Mouse (Mus musculus) ES-E14 (cell line): ENCODE data around the gene Casc3. TPM values are rescaled to one million over a fixed set of nuclear protein-coding genes. Genes with fewer than 3 reads are reported as not detected.

ENCODE experiments used
- DNase-seq: peaks from one replicate; pipeline ENCODE4 v3.0.0-alpha.2; 2013; ENCODE audit warnings: low read depth, low spot score
- H3K27ac ChIP-seq: 2 replicates; pipeline ENCODE4 v1.5.1; 2012; ENCODE audit warnings: low read depth, mild to moderate bottlenecking, low read length, moderate library complexity, mixed read lengths; ENCODE audit not compliant: poor library complexity, insufficient read depth, severe bottlenecking
- H3K36me3 ChIP-seq: 2 replicates; pipeline ENCODE4 v1.6.1; 2012; ENCODE audit warnings: mild to moderate bottlenecking, low read length, moderate library complexity, mixed read lengths; ENCODE audit not compliant: control insufficient read depth, poor library complexity, insufficient read depth, severe bottlenecking
- H3K4me1 ChIP-seq, 2 experiments: fragments of 150-350 bp in 1 of 2; sonication (generic) in 1 of 2; 2 replicates each; pipeline ENCODE4 v1.6.1; 2012; ENCODE audit warnings: low read length in 2 of 2, mild to moderate bottlenecking in 1 of 2, mixed read lengths in 1 of 2; ENCODE audit not compliant: control insufficient read depth in 2 of 2, insufficient read depth in 2 of 2, poor library complexity in 1 of 2
- H3K4me3 ChIP-seq, 2 experiments: fragments of 150-350 bp in 1 of 2; sonication (generic) in 1 of 2; 2 replicates each; pipeline ENCODE4 v1.5.1; 2012; ENCODE audit warnings: low read length in 2 of 2, low read depth in 1 of 2, mild to moderate bottlenecking in 1 of 2, mixed read lengths in 1 of 2; ENCODE audit not compliant: insufficient read depth in 1 of 2, poor library complexity in 1 of 2, severe bottlenecking in 1 of 2
- H3K9ac ChIP-seq: 2 replicates; pipeline ENCODE4 v1.6.1; 2012; ENCODE audit warnings: low read depth, mild to moderate bottlenecking, low read length, mixed read lengths; ENCODE audit not compliant: poor library complexity, insufficient read depth, severe bottlenecking
- H3K9me3 ChIP-seq: fragments of 150-350 bp; sonication (generic); 2 replicates; pipeline ENCODE4 v1.6.1; 2012; ENCODE audit warnings: low read depth, mild to moderate bottlenecking, low read length; ENCODE audit not compliant: control insufficient read depth, insufficient read depth
- CHD2 ChIP-seq: IDR thresholded peaks from 2 replicates; pipeline ENCODE4 v1.6.1; 2014; ENCODE audit warnings: mild to moderate bottlenecking, low read depth, low read length, inconsistent platforms
- HCFC1 ChIP-seq: IDR thresholded peaks from 2 replicates; pipeline ENCODE4 v1.6.1; 2012; ENCODE audit warnings: low read length, inconsistent platforms, borderline replicate concordance; ENCODE audit not compliant: insufficient read depth
- MAFK ChIP-seq: IDR thresholded peaks from 2 replicates; pipeline ENCODE4 v1.6.1; 2014; ENCODE audit warnings: mild to moderate bottlenecking, low read depth, low read length, inconsistent platforms; ENCODE audit not compliant: insufficient read depth
- ZC3H11A ChIP-seq: IDR thresholded peaks from 2 replicates; pipeline ENCODE4 v1.6.1; 2012; ENCODE audit warnings: low read depth, mild to moderate bottlenecking, inconsistent platforms, low read length, borderline replicate concordance
- ZNF384 ChIP-seq: IDR thresholded peaks from 2 replicates; pipeline ENCODE4 v1.6.1; 2012; ENCODE audit warnings: low read depth, low read length, inconsistent platforms
- in situ Hi-C, 2 experiments: fragments of 600-800 bp; cut with MboI; formaldehyde crosslinking; loops; one replicate each; pipeline ENCODE4 v1.15.1; 2025; ENCODE audit warnings: low sequenced_read_pairs in 2 of 2, inconsistent platforms in 1 of 2; ENCODE audit not compliant: unreplicated experiment in 2 of 2
- total RNA-seq: library from RNA; depleted of rRNA; stranded (reverse); fragments of 300-350 nt; gene quantifications from 2 replicates; pipeline ENCODE4 v1.2.3, GENCODE M21; 2012

Gene Casc3
- total RNA-seq, 1 experiment: 14.6 TPM

GRCm38 (mm10) chr11:98854659-98855058 lies 50.0 kb downstream of the Casc3 start:
- Histone ChIP-seq H3K4me3 (no peak overlapping the region), H3K9me3 (no peaks in the 10 kb centered on the region), H3K36me3 (no peaks in the 10 kb centered on the region), H3K4me1 (peaks cover 3 to 12% of the 10 kb centered on the region in 2 experiments; a peak in 2 of 4 replicates), H3K27ac (no peak overlapping the region), H3K9ac (no peak overlapping the region)
- no peak for DNase-seq
- TF ChIP-seq CHD2 (no peak), ZNF384 (no peak), MAFK (no peak), ZC3H11A (no peak), HCFC1 (no peak)
- in situ Hi-C loops: no loop called here

GRCm38 (mm10) chr11:98858759-98859731 lies 54.3 kb downstream of the Casc3 start:
- no peaks in the 10 kb centered on the region for H3K9me3 ChIP-seq
- H3K36me3 ChIP-seq: no peaks in the 10 kb centered on the region
- H3K4me1 ChIP-seq: peaks cover 0 to 7% of the 10 kb centered on the region in 2 experiments; a peak in 2 of 4 replicates
- in situ Hi-C loops: no loop called here
- peak; percentile 93 for DNase-seq
- H3K9ac ChIP-seq: peak overlapping the region; percentile 72
- H3K4me3 ChIP-seq: 0 out of 4 replicates have a peak overlapping the region, but pooled peaks of 1 of the 2 experiments have one; percentile 2
- TF ChIP-seq ZNF384 (peak; percentile 56; the same call in 1 of the 2 replicates), HCFC1 (no peak), ZC3H11A (0 out of 2 replicates have a peak, but pooled peaks have one; percentile 12), CHD2 (no peak)
- H3K27ac ChIP-seq: peak overlapping the region; percentile 44; the same call in 1 of the 2 replicates

GRCm38 (mm10) chr11:98863028-98863750 lies 58.5 kb downstream of the Casc3 start, which contains the start of gene Wipf2:
TSS of gene Wipf2 (plus strand) at chr11:98863638.
- Histone ChIP-seq H3K9me3 (no peaks in the 10 kb centered on the region), H3K27ac (peak within 1 kb of the TSS; percentile 89), H3K4me3 (peak within 1 kb of the TSS; percentile 89), H3K4me1 (peaks cover 0 to 4% of the 10 kb centered on the region in 2 experiments; a peak in 2 of 4 replicates), H3K36me3 (0 out of 2 replicates have a peak, but pooled peaks cover 4% of the 10 kb centered on the region), H3K9ac (peak within 1 kb of the TSS; percentile 89)
- in situ Hi-C loops: no loop called here
- TF ChIP-seq HCFC1 (peak; percentile 78), MAFK (no peak), ZNF384 (peak; percentile 23; the same call in 1 of the 2 replicates)
- DNase-seq: peak; percentile 94

GRCm38 (mm10) chr11:98863751-98864429 lies 59.2 kb downstream of the Casc3 start:
- H3K4me3 ChIP-seq: peak overlapping the region; percentile 89
- in situ Hi-C loops: no loop called here
- H3K27ac ChIP-seq: peak overlapping the region; percentile 89
- H3K9ac ChIP-seq: peak overlapping the region; percentile 89
- H3K4me1 ChIP-seq: peaks cover 0 to 2% of the 10 kb centered on the region in 2 experiments; a peak in 2 of 4 replicates
- H3K9me3 ChIP-seq: no peaks in the 10 kb centered on the region
- TF ChIP-seq MAFK (no peak), HCFC1 (no peak), ZNF384 (no peak), CHD2 (no peak), ZC3H11A (no peak)
- DNase-seq: peak; percentile 70
- H3K36me3 ChIP-seq: 0 out of 2 replicates have a peak, but pooled peaks cover 4% of the 10 kb centered on the region
